Mouse (Mus musculus) megakaryocyte, embryonic 14.5 days (primary cell): ENCODE data around the gene Ttc39a.

Experiments
- FLI1 ChIP-seq: IDR thresholded peaks from 2 replicates; pipeline ENCODE4 v1.6.1; 2012; ENCODE audit warnings: low read length, inconsistent platforms, mixed read lengths
- GATA1 ChIP-seq: IDR thresholded peaks from 3 replicates; pipeline ENCODE4 v1.6.1; 2012; ENCODE audit warnings: mixed read lengths, low read length, inconsistent platforms, borderline replicate concordance

DNA sequence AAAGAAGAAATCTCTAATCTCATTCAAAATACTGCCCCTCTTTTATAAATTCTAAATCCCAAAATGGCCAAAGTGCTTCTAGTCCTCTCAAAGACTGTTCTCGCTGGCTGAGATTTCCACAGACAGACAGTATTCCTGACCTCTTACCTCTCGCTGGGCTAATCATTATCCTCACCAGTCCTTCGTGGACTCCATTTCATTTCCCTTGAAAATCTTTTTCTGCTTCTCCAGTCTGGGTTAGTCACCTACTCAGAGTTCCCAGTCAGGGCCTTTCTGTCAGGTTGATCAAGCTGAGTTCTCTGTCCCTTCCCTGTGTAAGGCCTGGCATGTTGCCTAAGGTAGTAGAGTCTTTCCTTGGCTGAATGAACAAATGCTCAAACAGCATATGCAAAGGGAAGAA lies 71.0 kb downstream of the Ttc39a start:
- TF ChIP-seq GATA1 (no peak), FLI1 (no peak)
